Mouse (Mus musculus): ENCODE results near the gene Camk1d. TPM values are rescaled to one million over a fixed set of nuclear protein-coding genes. Genes with fewer than 3 reads are reported as not detected.
A peak's percentile ranks its signal among the peaks of the same experiment; 100 is the strongest.

Gene Camk1d
- polyA plus RNA-seq, 1 experiment from 2014 or later = 7.6 TPM

DNA sequence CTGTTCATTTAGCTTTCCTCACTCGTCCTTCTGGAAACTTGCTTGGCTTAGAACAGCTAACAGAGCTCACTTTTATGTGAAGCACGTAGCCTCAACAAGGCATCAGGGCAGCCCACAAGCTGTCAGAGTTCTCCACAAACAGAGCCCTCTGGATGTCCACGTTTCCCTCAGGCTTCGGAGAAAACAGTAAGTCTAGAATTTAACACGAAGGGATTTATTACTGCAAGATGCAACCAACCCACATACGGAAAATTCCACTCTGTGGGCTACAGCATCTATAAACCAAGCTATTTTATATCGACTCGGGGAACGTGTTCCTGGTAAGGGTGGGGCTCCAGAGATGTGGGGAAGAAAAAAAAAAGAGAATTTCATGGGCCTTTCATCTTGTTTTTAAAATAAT, 369.0 kb downstream of the Camk1d start:
- WGBS = 77% methylated on average over 9 of the region's 9 CpGs
- ATAC-seq (ENCODE audit: low FRiP score) = no peak

DNA sequence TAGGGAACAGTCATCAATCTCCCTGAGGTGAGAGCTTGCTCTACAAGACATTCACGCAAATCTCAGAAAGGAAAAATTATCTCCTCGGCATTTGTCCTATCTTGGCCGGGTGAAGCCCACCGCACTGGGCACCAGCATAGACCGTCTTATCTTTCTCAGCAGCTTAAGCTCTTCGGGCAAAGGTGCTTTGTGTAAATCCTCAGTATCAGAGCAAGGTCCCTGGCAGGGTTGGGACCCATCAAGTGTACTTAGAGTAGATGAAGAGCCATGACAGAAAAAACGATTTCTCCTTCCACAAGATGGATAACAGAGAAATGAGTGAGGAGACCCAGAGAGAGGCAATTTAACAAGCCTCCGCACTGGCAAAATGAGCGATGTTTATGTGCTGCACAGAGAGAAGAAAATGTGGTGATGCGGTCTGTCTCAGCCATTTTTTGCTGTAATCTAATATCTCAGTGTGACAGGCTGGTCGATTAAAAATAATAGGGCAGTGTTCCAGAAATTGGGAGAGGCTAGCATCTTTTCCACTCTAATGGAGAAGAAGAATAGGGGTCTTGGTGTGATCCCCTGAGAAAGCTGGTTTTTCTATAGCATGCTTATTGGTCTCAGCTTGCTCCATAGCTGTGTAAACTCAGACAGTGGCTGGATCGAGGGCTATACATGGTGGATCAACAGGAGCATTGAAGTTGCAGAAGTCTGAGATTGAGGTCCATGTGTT, 386.6 kb downstream of the Camk1d start:
- Histone ChIP-seq H3K9ac (replicated peaks) (no peak overlapping the region), H3K4me3 (replicated peaks) (no peak overlapping the region), H3K27me3 (replicated peaks) (no peaks in the 10 kb centered on the region), H3K27ac (replicated peaks) (no peak overlapping the region; the same call in 1 of the 2 replicates), H3K4me1 (0 out of 2 replicates have a peak, but pooled peaks cover 3% of the 10 kb centered on the region), H3K9me3 (replicated peaks) (no peaks in the 10 kb centered on the region), H3K4me2 (no peak overlapping the region), H3K36me3 (no peaks in the 10 kb centered on the region)
- ATAC-seq (ENCODE audit: low FRiP score) = 0 out of 2 replicates have a peak, but pooled peaks have one; percentile 31
- WGBS = 69% methylated on average over 12 of the region's 12 CpGs

More for the DNA sequence above, 369.0 kb downstream of the Camk1d start:
- H3K4me3 ChIP-seq (replicated peaks) = no peak overlapping the region
- no peaks in the 10 kb centered on the region for H3K4me1 ChIP-seq
- no peak overlapping the region for H3K27ac ChIP-seq (replicated peaks)
- H3K9me3 ChIP-seq (replicated peaks) = no peaks in the 10 kb centered on the region
- no peak overlapping the region for H3K4me2 ChIP-seq
- H3K27me3 ChIP-seq (replicated peaks) = no peaks in the 10 kb centered on the region
- no peaks in the 10 kb centered on the region for H3K36me3 ChIP-seq
- no peak overlapping the region for H3K9ac ChIP-seq (replicated peaks)

DNA sequence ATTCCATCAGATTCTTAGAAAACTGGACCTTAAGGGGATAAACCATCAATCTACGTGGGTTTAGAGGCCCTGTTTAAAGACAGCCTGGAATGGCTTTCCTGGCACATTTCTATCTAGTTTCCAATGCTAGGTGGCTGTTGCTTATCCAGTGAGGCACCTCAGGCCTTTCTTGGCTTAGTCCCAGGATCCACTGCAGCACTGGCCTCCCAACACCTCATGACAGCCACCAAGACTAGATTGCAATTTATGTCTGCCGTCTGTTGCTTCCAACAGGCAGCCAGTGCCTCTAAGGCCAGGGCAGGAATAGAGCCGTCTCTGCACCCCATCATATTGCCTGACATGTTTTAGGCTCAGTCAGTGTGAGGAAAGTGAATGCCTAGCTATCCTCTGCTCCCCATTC, 389.5 kb downstream of the Camk1d start:
- Histone ChIP-seq H3K36me3 (no peaks in the 10 kb centered on the region), H3K27me3 (replicated peaks) (no peaks in the 10 kb centered on the region), H3K9me3 (replicated peaks) (no peaks in the 10 kb centered on the region), H3K4me3 (replicated peaks) (no peak overlapping the region), H3K4me2 (no peak overlapping the region), H3K4me1 (0 out of 2 replicates have a peak, but pooled peaks cover 3% of the 10 kb centered on the region), H3K9ac (replicated peaks) (no peak overlapping the region), H3K27ac (replicated peaks) (no peak overlapping the region)
- 71% methylated on average over 3 of the region's 3 CpGs for WGBS
- no peak for ATAC-seq (ENCODE audit: low FRiP score)

DNA sequence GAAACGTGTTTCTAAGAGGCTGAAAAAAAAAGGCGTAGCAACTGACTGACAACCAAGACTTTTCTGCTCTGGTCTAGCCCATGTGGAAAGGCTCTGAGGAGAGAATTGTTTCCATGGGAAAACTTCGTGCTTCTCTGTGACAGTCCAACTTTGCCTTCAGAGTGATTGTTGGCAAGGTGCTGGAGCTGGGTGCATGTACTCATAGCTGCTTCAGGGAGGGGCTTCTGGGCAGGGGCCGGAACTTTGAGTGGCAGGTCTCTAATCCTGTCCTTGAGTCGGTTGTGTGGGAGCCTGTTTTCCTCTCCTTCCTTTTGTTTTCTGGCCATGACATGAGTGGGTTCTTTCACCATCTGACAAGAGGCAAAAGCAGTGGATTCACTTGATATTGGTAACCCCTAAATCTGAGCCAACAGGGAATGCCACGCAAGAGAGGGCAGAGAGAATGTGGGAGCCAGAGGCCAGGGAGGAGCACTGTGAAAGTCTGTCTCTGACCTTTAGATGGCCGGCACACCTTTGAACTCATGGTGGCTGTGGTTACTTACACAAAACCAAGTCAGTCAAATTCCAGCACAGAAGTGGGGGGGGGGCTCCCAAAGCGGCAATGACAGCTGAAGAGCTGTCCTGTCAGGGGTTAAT, 392.5 kb downstream of the Camk1d start:
- H3K9ac ChIP-seq (replicated peaks) = no peak overlapping the region
- H3K4me2 ChIP-seq = no peak overlapping the region
- H3K9me3 ChIP-seq (replicated peaks) = no peaks in the 10 kb centered on the region
- no peak overlapping the region for H3K27ac ChIP-seq (replicated peaks)
- H3K27me3 ChIP-seq (replicated peaks) = no peaks in the 10 kb centered on the region
- no peak overlapping the region for H3K4me3 ChIP-seq (replicated peaks)
- H3K4me1 ChIP-seq = no peaks in the 10 kb centered on the region
- ATAC-seq (ENCODE audit: low FRiP score) = no peak
- WGBS = 76% methylated on average over 8 of the region's 8 CpGs
- no peaks in the 10 kb centered on the region; the same call in 1 of the 2 replicates for H3K36me3 ChIP-seq

DNA sequence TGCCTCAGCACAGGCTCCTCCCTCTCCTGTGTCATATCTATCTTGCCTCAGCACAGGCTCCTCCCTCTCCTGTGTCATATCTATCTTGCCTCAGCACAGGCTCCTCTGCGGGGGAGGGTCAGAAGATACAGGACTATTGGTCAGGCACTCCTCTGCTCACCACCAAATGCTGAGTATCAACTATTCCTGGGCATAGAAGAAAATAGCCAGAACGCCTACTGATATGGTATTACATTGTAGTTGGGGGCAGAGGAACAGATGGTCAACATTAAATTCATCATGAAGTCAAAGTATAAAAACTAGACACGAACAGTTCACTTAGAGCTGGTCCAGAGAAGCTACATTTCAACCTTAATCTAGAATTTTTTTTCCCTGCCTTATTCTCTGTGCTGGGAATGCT, 395.2 kb downstream of the Camk1d start:
- Histone ChIP-seq H3K9ac (replicated peaks) (no peak overlapping the region), H3K9me3 (replicated peaks) (no peaks in the 10 kb centered on the region), H3K27ac (replicated peaks) (no peak overlapping the region), H3K4me2 (no peak overlapping the region), H3K36me3 (no peaks in the 10 kb centered on the region; the same call in 1 of the 2 replicates), H3K27me3 (replicated peaks) (no peaks in the 10 kb centered on the region), H3K4me1 (peaks cover 16% of the 10 kb centered on the region), H3K4me3 (replicated peaks) (no peak overlapping the region)
- WGBS = 89% methylated on average over 3 of the region's 3 CpGs
- no peak for ATAC-seq (ENCODE audit: low FRiP score)

DNA sequence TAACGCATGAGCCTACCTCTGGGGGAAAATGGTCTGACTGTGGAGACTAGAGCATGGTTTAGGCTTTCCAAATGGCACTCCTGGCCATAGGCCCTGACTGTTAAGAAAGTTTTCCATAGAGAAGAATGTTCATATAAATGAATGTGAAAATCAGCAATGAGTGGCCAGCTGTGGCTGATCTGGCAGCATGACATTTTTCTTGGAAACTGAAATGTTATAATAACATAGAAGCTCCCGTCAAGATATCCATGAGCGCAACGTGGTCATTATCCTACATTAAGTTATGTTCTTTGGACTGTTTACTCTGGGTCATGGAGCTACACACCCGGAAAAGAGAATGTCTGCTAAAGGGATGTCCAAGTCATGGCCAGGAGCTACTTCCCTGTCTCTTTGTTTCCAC, 397.6 kb downstream of the Camk1d start:
- no peak overlapping the region for H3K9ac ChIP-seq (replicated peaks)

DNA sequence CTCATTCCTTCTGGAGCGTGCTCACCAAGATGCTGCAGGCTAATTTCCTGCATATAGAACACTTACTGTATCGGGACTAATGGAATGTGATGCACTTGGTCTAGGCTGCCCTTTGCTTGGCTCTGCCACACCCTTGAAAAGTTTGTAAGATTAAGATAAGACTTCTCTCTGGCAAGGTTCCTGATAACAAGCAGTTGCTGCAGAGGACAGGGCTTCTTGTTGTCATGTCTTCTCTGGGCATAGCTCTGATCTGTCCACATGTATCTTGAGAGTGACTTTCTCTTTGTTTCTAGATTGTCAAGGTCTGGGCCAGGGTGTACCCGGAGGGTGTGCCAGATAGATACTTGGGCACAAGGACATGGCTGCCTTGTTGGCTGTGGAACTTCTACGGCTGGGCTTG, 398.1 kb downstream of the Camk1d start:
- Histone ChIP-seq H3K36me3 (no peaks in the 10 kb centered on the region; the same call in 1 of the 2 replicates), H3K9me3 (replicated peaks) (no peaks in the 10 kb centered on the region), H3K27ac (replicated peaks) (no peak overlapping the region), H3K9ac (replicated peaks) (no peak overlapping the region), H3K4me1 (peaks cover 16% of the 10 kb centered on the region), H3K4me3 (replicated peaks) (no peak overlapping the region), H3K27me3 (replicated peaks) (no peaks in the 10 kb centered on the region), H3K4me2 (no peak overlapping the region)
- WGBS = 92% methylated on average over 4 of the region's 4 CpGs
- no peak for ATAC-seq (ENCODE audit: low FRiP score)

More for the DNA sequence above, 397.6 kb downstream of the Camk1d start:
- Histone ChIP-seq H3K27me3 (replicated peaks) (no peaks in the 10 kb centered on the region), H3K4me3 (replicated peaks) (no peak overlapping the region), H3K9me3 (replicated peaks) (no peaks in the 10 kb centered on the region), H3K4me1 (peaks cover 16% of the 10 kb centered on the region), H3K36me3 (no peaks in the 10 kb centered on the region; the same call in 1 of the 2 replicates), H3K27ac (replicated peaks) (no peak overlapping the region), H3K4me2 (no peak overlapping the region)
- no peak for ATAC-seq (ENCODE audit: low FRiP score)
- WGBS = 92% methylated on average over 5 of the region's 5 CpGs

DNA sequence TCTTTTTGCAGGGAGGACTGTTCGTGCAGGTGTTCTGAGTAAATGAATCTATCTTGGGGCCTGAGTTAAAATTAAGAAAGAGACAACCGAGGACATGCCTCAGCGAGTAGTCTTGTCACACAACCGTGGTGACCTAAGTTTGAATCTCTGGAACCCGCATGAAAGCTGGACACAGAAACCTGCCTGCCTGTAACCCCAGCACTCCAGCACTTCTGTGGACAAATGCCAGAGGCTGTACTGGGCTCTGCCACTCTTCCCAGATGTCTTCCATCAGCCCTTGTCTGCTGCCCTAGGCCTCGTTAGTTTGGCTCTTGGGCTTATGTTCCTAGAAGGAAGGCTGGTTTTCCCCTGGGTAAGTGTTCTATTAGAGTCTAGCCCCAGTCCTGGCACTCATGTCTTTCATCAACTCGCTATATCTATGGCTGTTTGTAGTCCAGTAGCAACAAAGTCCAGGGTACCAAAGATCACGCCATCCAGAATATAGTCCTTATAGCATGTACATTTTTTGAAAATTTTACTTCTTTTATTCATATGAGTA, 399.0 kb downstream of the Camk1d start:
- Histone ChIP-seq H3K9me3 (replicated peaks) (no peaks in the 10 kb centered on the region), H3K4me2 (no peak overlapping the region), H3K27me3 (replicated peaks) (no peaks in the 10 kb centered on the region), H3K4me3 (replicated peaks) (no peak overlapping the region), H3K4me1 (peaks cover 16% of the 10 kb centered on the region), H3K9ac (replicated peaks) (no peak overlapping the region), H3K36me3 (no peaks in the 10 kb centered on the region; the same call in 1 of the 2 replicates), H3K27ac (replicated peaks) (peak overlapping the region; percentile 60)
- ATAC-seq (ENCODE audit: low FRiP score) = no peak
- WGBS = 67% methylated on average over 8 of the region's 8 CpGs

DNA sequence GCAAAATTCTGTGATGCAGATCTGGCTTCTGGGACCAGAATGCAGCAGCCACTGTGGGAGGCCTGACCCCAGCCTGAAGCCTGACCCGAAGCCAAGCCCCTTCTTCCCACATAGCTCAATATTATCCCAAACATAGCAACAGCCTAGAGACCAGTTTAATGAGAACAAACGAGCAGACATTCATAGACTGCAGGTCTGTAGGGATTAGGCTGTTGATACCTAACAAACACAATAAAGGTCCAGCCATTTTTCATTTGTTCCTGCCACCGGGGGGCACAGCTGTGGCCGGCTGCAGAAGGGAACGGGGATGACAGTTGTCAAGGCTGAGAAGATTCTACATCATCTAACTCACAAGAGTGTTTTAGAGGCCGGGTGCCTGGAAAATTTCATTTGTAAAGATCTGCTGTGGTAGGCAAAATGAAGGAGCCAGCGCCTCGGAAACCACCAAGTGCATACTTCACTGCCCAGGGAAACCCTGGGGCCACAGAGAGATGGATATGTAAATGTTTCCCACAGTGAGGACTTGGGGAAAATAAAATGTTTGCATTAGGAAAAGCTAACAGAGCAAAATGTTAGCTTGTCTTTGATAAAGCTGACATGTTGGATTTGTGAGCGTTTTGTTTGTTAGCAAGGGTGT, 399.7 kb downstream of the Camk1d start:
- no peaks in the 10 kb centered on the region; the same call in 1 of the 2 replicates for H3K36me3 ChIP-seq
- 20% methylated on average over 9 of the region's 9 CpGs for WGBS
- no peak overlapping the region for H3K4me2 ChIP-seq
- H3K4me3 ChIP-seq (replicated peaks) = no peak overlapping the region
- H3K4me1 ChIP-seq = peaks cover 16% of the 10 kb centered on the region
- no peaks in the 10 kb centered on the region for H3K27me3 ChIP-seq (replicated peaks)
- H3K27ac ChIP-seq (replicated peaks) = peak overlapping the region; percentile 60
- H3K9me3 ChIP-seq (replicated peaks) = no peaks in the 10 kb centered on the region
- no peak overlapping the region for H3K9ac ChIP-seq (replicated peaks)
- ATAC-seq (ENCODE audit: low FRiP score) = peak; percentile 47; the same call in 1 of the 2 replicates

DNA sequence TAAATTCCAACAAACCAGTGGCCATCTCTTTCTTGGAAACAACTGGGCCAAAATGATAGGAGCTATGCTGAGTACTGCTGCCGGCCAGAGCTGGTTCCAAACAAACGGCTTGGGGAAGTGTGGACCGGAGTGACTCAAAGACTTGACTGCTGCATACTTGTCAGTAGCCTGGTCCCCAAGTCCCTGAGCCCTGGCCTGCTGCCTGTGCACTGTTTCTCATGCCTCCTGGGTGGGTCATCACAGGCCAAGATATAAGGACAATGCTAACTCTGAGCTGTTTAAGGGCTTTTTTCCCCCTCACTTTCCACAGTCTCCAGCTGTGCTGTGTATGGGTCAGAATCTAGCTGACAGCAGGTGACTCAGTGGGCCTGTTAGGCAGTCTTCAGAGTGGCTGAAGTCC, 409.2 kb downstream of the Camk1d start:
- 89% methylated on average over 3 of the region's 3 CpGs for WGBS
- Histone ChIP-seq H3K4me3 (replicated peaks) (no peak overlapping the region), H3K4me2 (no peak overlapping the region), H3K27me3 (replicated peaks) (no peaks in the 10 kb centered on the region), H3K4me1 (no peaks in the 10 kb centered on the region), H3K9me3 (replicated peaks) (no peaks in the 10 kb centered on the region), H3K27ac (replicated peaks) (no peak overlapping the region), H3K9ac (replicated peaks) (no peak overlapping the region), H3K36me3 (no peaks in the 10 kb centered on the region)
- ATAC-seq (ENCODE audit: low FRiP score) = no peak

DNA sequence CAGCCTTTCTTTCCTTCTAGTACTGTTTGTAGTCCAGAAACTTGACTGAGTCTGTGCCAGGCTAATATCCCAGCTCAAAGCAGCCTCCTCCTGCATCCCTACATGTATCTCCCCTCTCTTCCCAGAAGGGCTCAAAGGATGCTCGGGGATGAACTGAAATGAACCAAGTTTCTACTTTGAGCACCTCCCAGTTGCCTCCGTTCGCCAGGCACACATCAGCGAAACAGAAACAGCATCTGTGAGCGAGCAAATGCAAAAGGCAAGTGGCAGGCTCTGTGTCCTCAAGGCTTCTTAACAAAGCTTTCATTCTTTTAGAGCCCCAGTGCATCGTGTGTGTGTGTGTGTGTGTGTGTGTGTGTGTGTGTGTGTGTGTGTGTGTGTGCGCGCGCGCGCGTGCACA, 409.9 kb downstream of the Camk1d start:
- H3K9ac ChIP-seq (replicated peaks) = no peak overlapping the region
- no peaks in the 10 kb centered on the region for H3K27me3 ChIP-seq (replicated peaks)
- no peak overlapping the region for H3K4me3 ChIP-seq (replicated peaks)
- H3K4me1 ChIP-seq = no peaks in the 10 kb centered on the region
- no peak overlapping the region for H3K27ac ChIP-seq (replicated peaks)
- H3K4me2 ChIP-seq = no peak overlapping the region
- no peak for ATAC-seq (ENCODE audit: low FRiP score)
- WGBS = 85% methylated on average over 12 of the region's 12 CpGs
- no peaks in the 10 kb centered on the region for H3K36me3 ChIP-seq
- no peaks in the 10 kb centered on the region for H3K9me3 ChIP-seq (replicated peaks)

Data from neural tube, embryonic 15.5 days (tissue).